Mouse (Mus musculus) forebrain, postnatal 0 days (tissue): ENCODE measurements at regions not wholly inside any gene's neighbourhood (a gene's known extent, or its start where the extent isn't known, plus 50 kb on each side); places are given as distances from the start of the nearest gene placed in this dataset.
A peak's percentile ranks its signal among the peaks of the same experiment; 100 is the strongest.

Experiments used
- ATAC-seq: fragments of 200-750 bp; cut with Nextera tagmentation; 2 replicates; pipeline ENCODE4 v1.8.0; 2017; ENCODE audit warnings: mild to moderate bottlenecking, moderate library complexity
- DNase-seq: peaks from one replicate; pipeline ENCODE4 v3.0.0-alpha.2; 2015
- H3K27ac ChIP-seq: fragments of 300-500 bp; sonication (generic); 2 replicates; pipeline ENCODE4 v1.5.1; 2014; ENCODE audit warnings: low read depth, mild to moderate bottlenecking, antibody characterized with exemption, low read length, moderate library complexity, mixed read lengths
- H3K27me3 ChIP-seq: fragments of 300-500 bp; sonication (generic); 2 replicates; pipeline ENCODE4 v1.6.1; 2014; ENCODE audit warnings: mild to moderate bottlenecking, low read length, mixed read lengths; ENCODE audit not compliant: insufficient read depth
- H3K36me3 ChIP-seq: fragments of 300-500 bp; sonication (generic); 2 replicates; pipeline ENCODE4 v1.6.1; 2014; ENCODE audit warnings: mild to moderate bottlenecking, moderate library complexity; ENCODE audit not compliant: insufficient read depth
- H3K4me1 ChIP-seq: fragments of 300-500 bp; sonication (generic); 2 replicates; pipeline ENCODE4 v1.6.1; 2014; ENCODE audit warnings: antibody characterized with exemption; ENCODE audit not compliant: insufficient read depth
- H3K4me2 ChIP-seq: fragments of 300-500 bp; sonication (generic); 2 replicates; pipeline ENCODE4 v1.6.1; 2014; ENCODE audit warnings: low read depth, mild to moderate bottlenecking, moderate library complexity
- H3K4me3 ChIP-seq: fragments of 300-500 bp; sonication (generic); 2 replicates; pipeline ENCODE4 v1.5.1; 2014; ENCODE audit warnings: low read depth, low read length, mixed read lengths
- H3K9ac ChIP-seq: fragments of 300-500 bp; sonication (generic); 2 replicates; pipeline ENCODE4 v1.6.1; 2014; ENCODE audit warnings: mild to moderate bottlenecking
- H3K9me3 ChIP-seq: fragments of 300-500 bp; sonication (generic); 2 replicates; pipeline ENCODE4 v1.6.1; 2016; ENCODE audit warnings: low read length
- CTCF ChIP-seq: sonication (generic); IDR thresholded peaks from 2 replicates; pipeline ENCODE4 v1.5.1; 2016; ENCODE audit warnings: antibody characterized with exemption, control low read depth, low read depth
- WGBS: fragments of 180-500 bp; shearing (Covaris S2); extraction: QIAGEN DNeasy Blood & Tissue Kit; methylation state at CpG from one replicate; pipeline ENCODE4 v1.1.7; 2014; 5-methylcytosine and 5-hydroxymethylcytosine counted together

GRCm38 (mm10) chr13:103643486-103643885 is 130.9 kb downstream of the Srek1 start:
- Histone ChIP-seq H3K9ac (peak overlapping the region; percentile 10; the same call in 1 of the 2 replicates), H3K27ac (no peak overlapping the region), H3K27me3 (no peaks in the 10 kb centered on the region), H3K4me1 (no peaks in the 10 kb centered on the region), H3K9me3 (no peaks in the 10 kb centered on the region), H3K4me2 (no peak overlapping the region), H3K36me3 (no peaks in the 10 kb centered on the region), H3K4me3 (no peak overlapping the region)
- TF ChIP-seq CTCF: no peak
- 58% methylated on average over 5 of the region's 5 CpGs for WGBS
- DNase-seq (no peak), ATAC-seq (no peak)

GRCm38 (mm10) chr13:103642542-103643375 is 131.6 kb downstream of the Srek1 start:
- Histone ChIP-seq H3K4me3 (no peak overlapping the region), H3K27ac (no peak overlapping the region), H3K9me3 (no peaks in the 10 kb centered on the region), H3K36me3 (no peaks in the 10 kb centered on the region), H3K27me3 (no peaks in the 10 kb centered on the region), H3K4me1 (no peaks in the 10 kb centered on the region), H3K9ac (no peak overlapping the region), H3K4me2 (no peak overlapping the region)
- WGBS: 66% methylated on average over 10 of the region's 10 CpGs
- DNase-seq: no peak
- no peak for ATAC-seq
- TF ChIP-seq CTCF: no peak

- Histone ChIP-seq H3K9me3 (no peaks in the 10 kb centered on the region), H3K4me3 (no peak overlapping the region), H3K9ac (no peak overlapping the region), H3K4me1 (no peaks in the 10 kb centered on the region), H3K27me3 (no peaks in the 10 kb centered on the region), H3K4me2 (no peak overlapping the region), H3K36me3 (no peaks in the 10 kb centered on the region), H3K27ac (no peak overlapping the region)
- DNase-seq: no peak
- ATAC-seq: no peak
- TF ChIP-seq CTCF: no peak
Observed at GRCm38 (mm10) chr13:103638038-103638437, 136.4 kb downstream of the Srek1 start.

DNA sequence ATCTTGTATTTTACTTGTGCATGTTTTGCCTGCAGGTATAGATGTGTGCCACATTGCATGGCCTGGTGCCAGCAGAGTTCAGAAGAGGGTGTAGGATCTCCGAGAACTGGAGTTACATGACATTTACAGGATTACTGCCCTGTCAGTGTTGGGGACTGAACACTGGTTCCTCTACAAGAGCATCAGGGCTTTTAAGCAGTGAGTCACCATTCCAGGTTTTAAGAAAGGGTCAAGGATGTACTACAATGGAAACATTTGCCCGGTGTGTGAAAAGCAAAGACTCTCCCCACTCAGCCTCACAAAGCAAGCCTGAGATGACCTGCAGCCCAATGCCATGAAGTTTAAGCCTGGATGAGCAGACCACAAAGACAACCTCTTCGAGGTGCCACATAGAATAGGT is 137.0 kb downstream of the Srek1 start:
- no peak overlapping the region for H3K4me3 ChIP-seq
- ATAC-seq: no peak
- WGBS: 89% methylated on average over 3 of the region's 3 CpGs
- no peak overlapping the region for H3K27ac ChIP-seq
- no peak overlapping the region for H3K9ac ChIP-seq
- no peaks in the 10 kb centered on the region for H3K27me3 ChIP-seq
- H3K36me3 ChIP-seq: no peaks in the 10 kb centered on the region
- H3K4me1 ChIP-seq: no peaks in the 10 kb centered on the region
- H3K9me3 ChIP-seq: no peaks in the 10 kb centered on the region
- no peak for DNase-seq
- no peak for TF ChIP-seq CTCF
- H3K4me2 ChIP-seq: no peak overlapping the region

DNA sequence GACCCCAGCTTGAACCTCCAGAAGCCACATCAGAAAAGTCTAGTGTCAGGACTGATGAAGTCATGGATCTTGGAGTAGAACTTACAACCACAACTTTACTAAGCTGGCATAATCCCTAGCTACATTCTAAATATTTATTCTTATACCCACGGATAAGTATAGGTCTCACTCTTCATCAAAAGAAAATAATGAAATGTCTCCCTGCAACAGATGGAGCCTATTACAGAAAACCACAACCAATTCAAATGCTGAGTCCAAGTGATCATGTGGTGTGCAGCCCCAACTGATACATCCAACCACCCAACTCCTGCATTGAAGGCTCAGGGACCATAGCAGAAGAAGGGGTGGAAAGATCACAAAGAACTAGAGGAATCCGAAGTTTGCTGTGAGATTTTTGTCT is 137.8 kb downstream of the Srek1 start:
- Histone ChIP-seq H3K36me3 (no peaks in the 10 kb centered on the region), H3K27me3 (no peaks in the 10 kb centered on the region), H3K9ac (no peak overlapping the region), H3K4me3 (no peak overlapping the region), H3K27ac (no peak overlapping the region), H3K9me3 (no peaks in the 10 kb centered on the region), H3K4me1 (no peaks in the 10 kb centered on the region), H3K4me2 (no peak overlapping the region)
- TF ChIP-seq CTCF: no peak
- 88% methylated on average over 2 of the region's 2 CpGs for WGBS
- ATAC-seq (no peak), DNase-seq (no peak)

GRCm38 (mm10) chr13:103623810-103624209 is 150.6 kb downstream of the Srek1 start:
- Histone ChIP-seq H3K4me1 (no peaks in the 10 kb centered on the region), H3K27ac (no peak overlapping the region), H3K36me3 (no peaks in the 10 kb centered on the region), H3K27me3 (no peaks in the 10 kb centered on the region), H3K4me2 (no peak overlapping the region), H3K9ac (no peak overlapping the region), H3K4me3 (no peak overlapping the region), H3K9me3 (no peaks in the 10 kb centered on the region)
- DNase-seq (no peak), ATAC-seq (no peak)
- 71% methylated on average over 2 of the region's 2 CpGs for WGBS
- no peak for TF ChIP-seq CTCF

DNA sequence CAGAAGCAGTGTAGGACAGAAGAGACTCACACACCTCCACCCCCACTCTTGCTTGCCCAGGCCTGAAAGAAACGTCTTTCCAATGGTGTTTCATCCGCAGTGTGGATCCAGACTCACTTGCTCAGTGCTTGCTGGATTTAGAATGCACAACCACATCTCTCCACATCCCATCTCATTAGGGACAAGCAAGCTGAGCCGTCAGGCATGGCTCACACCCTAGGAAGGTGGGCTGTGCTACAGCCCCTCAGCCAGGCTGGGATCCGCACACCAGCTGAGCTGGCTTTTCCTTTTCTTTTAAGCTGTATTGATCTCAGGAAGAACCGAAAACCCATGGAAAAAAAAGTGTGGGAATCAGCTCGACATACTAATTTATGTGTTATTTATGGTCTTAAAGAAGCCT is 151.1 kb downstream of the Srek1 start:
- no peak for ATAC-seq

More for the DNA sequence above, 151.1 kb downstream of the Srek1 start:
- TF ChIP-seq CTCF: no peak
- WGBS: 49% methylated on average over 6 of the region's 6 CpGs
- Histone ChIP-seq H3K27me3 (no peaks in the 10 kb centered on the region), H3K9me3 (no peaks in the 10 kb centered on the region), H3K4me1 (no peaks in the 10 kb centered on the region), H3K4me2 (no peak overlapping the region), H3K4me3 (no peak overlapping the region), H3K36me3 (no peaks in the 10 kb centered on the region), H3K27ac (no peak overlapping the region), H3K9ac (no peak overlapping the region)
- no peak for DNase-seq
